Mouse (Mus musculus) bone marrow macrophage, adult 2 months (primary cell): Measurements from ENCODE around the gene Rsbn1l.

ENCODE experiments used
- CTCF ChIP-seq: IDR thresholded peaks from 2 replicates; pipeline ENCODE4 v1.5.1; 2012; ENCODE audit warnings: low read depth, mild to moderate bottlenecking, low read length, moderate library complexity
- POLR2A ChIP-seq: IDR thresholded peaks from 2 replicates; pipeline ENCODE4 v1.6.1; 2012; ENCODE audit warnings: mild to moderate bottlenecking, low read depth, low read length, borderline replicate concordance

DNA sequence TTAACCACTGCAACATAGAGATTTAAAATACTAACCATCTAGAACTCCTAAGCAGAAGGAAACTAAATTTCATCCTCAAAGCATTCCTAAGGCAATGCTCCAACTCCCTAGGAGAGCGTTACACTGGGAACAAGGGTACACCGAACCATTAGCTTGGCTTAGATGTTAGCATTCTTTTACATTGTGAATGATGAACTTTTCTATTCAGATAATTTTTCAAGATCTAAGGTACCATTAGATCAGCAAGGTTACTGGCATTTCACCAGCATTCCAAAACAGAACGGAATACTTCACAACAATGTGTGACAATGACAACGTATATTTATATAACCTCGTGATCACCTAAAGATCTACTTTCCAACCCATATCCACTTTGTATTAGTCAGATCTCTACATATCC lies 6.1 kb downstream of the Rsbn1l start:
- no peak for TF ChIP-seq CTCF
- TF ChIP-seq POLR2A = no peak
